Mouse (Mus musculus) E14TG2a.4 (cell line): Measurements from ENCODE around the gene Gm21861.
"Not testable (repeated sequence)": the region's sequence is repeated elsewhere in the genome, so short reads cannot be mapped to it uniquely, and the experiment has no call there.

Experiments used
- H3K27me3 ChIP-seq: 2 replicates; pipeline ENCODE4 v1.6.1; 2014; ENCODE audit warnings: low read length, control low read depth; ENCODE audit not compliant: insufficient read depth
- H3K36me3 ChIP-seq: 2 replicates; pipeline ENCODE4 v1.6.1; 2014; ENCODE audit warnings: low read length, control low read depth; ENCODE audit not compliant: insufficient read depth
- H3K4me1 ChIP-seq: replicated peaks from 2 replicates; pipeline ENCODE4 v1.6.1; 2014; ENCODE audit warnings: low read depth, low read length, control low read depth
- H3K4me3 ChIP-seq: replicated peaks from 2 replicates; pipeline ENCODE4 v1.5.1; 2014; ENCODE audit warnings: mild to moderate bottlenecking, low read length
- H3K9me3 ChIP-seq: 2 replicates; pipeline ENCODE4 v1.6.1; 2014; ENCODE audit warnings: low read length, control low read depth

The Gm21861 gene

GRCm38 (mm10) chrY:58814497-58814896 is at the start of gene Gm21861:
Gene Gm21861, minus strand, starts transcription at chrY:58814597.
- not testable (repeated sequence) for H3K4me1 ChIP-seq, H3K36me3 ChIP-seq, H3K27me3 ChIP-seq, H3K9me3 ChIP-seq, H3K4me3 ChIP-seq
